ENCODE assay signal across 19 mouse cellular contexts in the genomic region with DNA sequence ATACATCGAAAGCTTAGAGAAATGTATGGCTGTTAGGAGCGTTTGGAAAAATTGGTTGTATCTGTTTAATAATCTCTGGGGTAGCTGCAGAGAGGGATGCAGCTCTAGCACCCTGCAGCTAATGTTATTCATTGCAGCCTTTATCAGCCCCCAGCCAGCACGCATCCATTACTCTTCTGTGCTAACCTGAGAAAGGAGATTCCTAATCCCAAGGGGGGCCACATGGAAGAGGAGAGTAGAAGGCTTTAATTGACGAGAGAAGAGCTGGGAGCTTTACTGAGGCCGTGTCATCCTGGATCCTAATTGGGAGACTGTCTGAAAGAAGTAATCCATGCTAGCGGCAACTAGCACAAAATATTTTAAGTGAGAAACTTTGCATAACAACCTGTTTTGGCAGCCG.
"Had no signal": no experiment of that assay in that cellular context is flagged by ENCODE, and none has a peak within 500 bp of the region (broad histone marks: within the 10 kb centered on the region; RNA-seq: fewer than 3 reads in every experiment).

No protein-coding gene starts in this region.

- H3K9me3 ChIP-seq: limb, embryonic 10.5 days; limb, embryonic 13.5 days; liver, embryonic 12.5 days; liver, embryonic 15.5 days; lung, embryonic 15.5 days; neural tube, embryonic 12.5 days had no signal

- H3K36me3 ChIP-seq: limb, embryonic 10.5 days; limb, embryonic 13.5 days; liver, embryonic 12.5 days; liver, embryonic 15.5 days; lung, embryonic 15.5 days; neural tube, embryonic 12.5 days had no signal

- H3K9ac ChIP-seq: limb, embryonic 13.5 days; liver, embryonic 12.5 days; liver, embryonic 15.5 days; lung, embryonic 15.5 days; neural tube, embryonic 12.5 days had no signal

- H3K4me2 ChIP-seq: limb, embryonic 13.5 days; liver, embryonic 12.5 days; liver, embryonic 15.5 days; lung, embryonic 15.5 days; neural tube, embryonic 12.5 days had no signal

- H3K4me1 ChIP-seq: limb, embryonic 10.5 days; limb, embryonic 13.5 days; liver, embryonic 12.5 days; liver, embryonic 15.5 days; lung, embryonic 15.5 days had no signal

- H3K27me3 ChIP-seq: liver, embryonic 12.5 days; liver, embryonic 15.5 days; lung, embryonic 15.5 days; neural tube, embryonic 12.5 days had no signal

- H3K4me3 ChIP-seq: limb, embryonic 10.5 days; limb, embryonic 13.5 days; liver, embryonic 12.5 days; liver, embryonic 15.5 days; lung, embryonic 15.5 days; neural tube, embryonic 12.5 days had no signal

- DNase-seq: kidney, adult 2 months; kidney, postnatal 25 days; liver; lung, adult 18-20 months; lung, postnatal 14 days; lung, postnatal 4 days; right cerebral cortex, adult 18-20 months; right cerebral cortex, postnatal 14 days; thymus, adult 2 months; thymus, postnatal 14 days had no signal

- H3K27ac ChIP-seq: kidney, postnatal 0 days; limb, embryonic 10.5 days; limb, embryonic 13.5 days; liver, embryonic 12.5 days; liver, embryonic 15.5 days; lung, embryonic 15.5 days; neural tube, embryonic 12.5 days; stomach, postnatal 0 days had no signal

- ATAC-seq: intestine, postnatal 0 days; liver, embryonic 12.5 days had no signal
